Mouse (Mus musculus) thymus, postnatal 36 days (tissue): ENCODE results near the gene AC140267.1.

Source experiments
- DNase-seq, 2 experiments: peaks; one replicate each; pipeline ENCODE4 v3.0.0; 2022; ENCODE audit warnings: mixed read lengths in 2 of 2

The AC140267.1 gene

GRCm38 (mm10) chr15:80232331-80232730 is 3.3 kb upstream of the AC140267.1 start:
- no peak for DNase-seq

DNA sequence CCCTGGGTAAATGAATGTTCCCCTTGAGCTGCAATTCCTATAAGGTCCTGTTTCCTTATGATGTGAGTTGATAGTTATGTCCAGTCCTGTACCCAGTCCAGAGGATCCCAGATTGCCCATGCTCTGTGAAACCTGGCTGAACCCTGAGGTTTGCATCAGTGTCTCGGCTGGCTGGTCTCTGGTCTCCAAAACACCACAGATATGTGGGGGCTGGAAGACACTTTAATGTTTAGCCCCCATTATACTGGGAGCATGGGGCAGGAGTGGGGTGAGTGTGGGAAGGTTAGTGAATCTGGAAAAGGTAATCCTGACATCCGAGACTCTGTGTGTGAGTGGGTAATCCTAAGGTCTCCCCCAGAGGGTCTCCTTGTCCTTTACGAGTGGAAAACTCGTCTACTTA is 2.6 kb upstream of the AC140267.1 start:
- DNase-seq = no peak

GRCm38 (mm10) chr15:80233733-80234509 is 1.7 kb upstream of the AC140267.1 start, which contains the start of gene Mief1:
Gene Mief1, plus strand, starts transcription at chr15:80234018.
- DNase-seq = peak; percentile 99

DNA sequence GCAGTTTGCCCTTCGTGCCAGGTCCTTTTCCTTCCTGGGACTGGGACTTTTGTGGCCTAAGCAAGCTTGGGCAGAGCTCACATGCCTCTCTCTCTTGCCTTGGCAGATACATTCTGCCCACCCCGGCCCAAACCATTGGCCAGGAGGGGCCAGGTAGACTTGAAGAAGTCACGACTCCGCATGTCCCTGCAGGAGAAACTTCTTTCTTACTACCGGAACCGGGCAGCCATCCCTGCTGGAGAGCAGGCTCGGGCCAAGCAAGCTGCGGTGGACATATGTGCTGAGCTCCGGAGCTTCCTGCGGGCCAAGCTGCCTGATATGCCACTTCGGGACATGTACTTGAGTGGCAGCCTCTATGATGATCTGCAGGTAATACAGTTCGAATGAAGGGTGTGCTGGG is 12.5 kb downstream of the AC140267.1 start:
- DNase-seq = no peak

DNA sequence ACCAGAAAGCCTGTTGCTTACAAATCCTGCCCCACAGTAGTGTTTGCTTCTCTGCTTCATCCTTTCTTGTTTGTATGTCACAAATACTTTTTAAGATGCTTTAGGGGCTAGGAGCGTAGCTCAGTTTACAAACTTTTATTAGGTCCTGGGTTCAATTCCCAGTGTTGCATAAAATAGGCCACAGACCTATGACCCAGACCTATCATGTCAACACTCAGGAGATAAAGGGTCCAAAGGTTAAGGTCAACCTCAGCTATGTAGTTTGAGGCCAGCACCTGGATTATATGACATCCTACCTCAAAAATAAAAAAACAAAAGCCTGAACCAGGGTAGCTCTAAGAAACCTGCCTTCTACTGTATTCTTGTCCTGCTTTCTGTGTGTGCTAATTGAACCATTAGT is 13.0 kb downstream of the AC140267.1 start:
- no peak for DNase-seq

DNA sequence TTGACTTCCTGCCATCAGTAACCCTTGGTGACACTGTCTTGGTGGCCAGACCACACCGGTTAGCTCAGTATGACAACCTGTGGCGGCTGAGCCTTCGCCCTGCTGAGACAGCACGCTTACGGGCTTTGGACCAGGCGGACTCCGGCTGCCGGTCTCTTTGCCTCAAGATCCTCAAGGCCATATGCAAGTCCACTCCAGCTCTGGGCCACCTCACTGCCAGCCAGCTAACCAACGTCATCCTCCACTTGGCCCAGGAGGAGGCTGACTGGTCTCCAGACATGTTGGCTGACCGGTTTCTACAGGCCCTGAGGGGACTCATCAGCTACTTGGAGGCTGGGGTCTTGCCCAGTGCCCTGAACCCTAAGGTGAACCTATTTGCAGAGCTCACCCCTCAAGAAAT is 14.0 kb downstream of the AC140267.1 start:
- no peak for DNase-seq

DNA sequence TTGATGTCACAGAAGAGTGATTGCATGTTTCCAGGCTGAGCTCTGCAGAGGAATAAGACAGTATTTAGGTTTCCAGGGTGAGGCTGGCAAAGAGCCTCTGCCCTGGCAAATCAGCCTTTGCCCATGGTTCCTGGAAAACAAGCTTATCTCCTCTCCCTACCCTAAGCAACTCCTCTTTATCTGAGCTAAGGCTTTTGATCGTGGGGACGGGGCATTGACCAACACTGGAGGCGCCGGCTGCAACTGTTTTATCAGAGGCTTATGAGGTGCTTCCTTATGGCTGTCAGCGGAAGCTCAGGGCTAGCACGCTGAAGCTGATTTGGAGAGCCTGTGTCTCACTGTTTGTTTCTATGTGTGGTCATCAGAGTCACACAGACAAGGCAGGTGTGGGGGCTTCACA is 15.0 kb downstream of the AC140267.1 start:
- DNase-seq = no peak

- no peak for DNase-seq
Observed at GRCm38 (mm10) chr15:80253530-80253929, 17.9 kb downstream of the AC140267.1 start.

- no peak for DNase-seq
Observed at GRCm38 (mm10) chr15:80254207-80254606, 18.6 kb downstream of the AC140267.1 start.

- DNase-seq = peak; percentile 96 to 98
Observed at GRCm38 (mm10) chr15:80254847-80255645, 19.4 kb downstream of the AC140267.1 start, which contains the start of gene Atf4. Gene Atf4, plus strand, starts transcription at chr15:80255184.

GRCm38 (mm10) chr15:80255646-80256121 is 20.0 kb downstream of the AC140267.1 start:
- DNase-seq = peak in 1 of 2 experiments; percentile 64

DNA sequence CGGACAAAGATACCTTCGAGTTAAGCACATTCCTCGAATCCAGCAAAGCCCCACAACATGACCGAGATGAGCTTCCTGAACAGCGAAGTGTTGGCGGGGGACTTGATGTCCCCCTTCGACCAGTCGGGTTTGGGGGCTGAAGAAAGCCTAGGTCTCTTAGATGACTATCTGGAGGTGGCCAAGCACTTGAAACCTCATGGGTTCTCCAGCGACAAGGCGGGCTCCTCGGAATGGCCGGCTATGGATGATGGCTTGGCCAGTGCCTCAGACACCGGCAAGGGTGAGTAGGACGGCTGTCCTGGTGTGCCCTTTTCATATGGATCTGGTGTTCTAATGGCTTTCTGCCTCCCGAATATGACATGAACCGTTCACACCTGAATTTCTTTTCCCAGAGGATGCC is 20.6 kb downstream of the AC140267.1 start:
- DNase-seq = no peak

GRCm38 (mm10) chr15:80256656-80257601 is 21.3 kb downstream of the AC140267.1 start:
- DNase-seq = no peak

GRCm38 (mm10) chr15:80257602-80258239 is 22.1 kb downstream of the AC140267.1 start:
- DNase-seq = no peak

GRCm38 (mm10) chr15:80258240-80259170 is 22.9 kb downstream of the AC140267.1 start:
- DNase-seq = no peak

- no peak for DNase-seq
Observed at GRCm38 (mm10) chr15:80259406-80260045, 23.9 kb downstream of the AC140267.1 start.

- DNase-seq = peak; percentile 70 to 78
Observed at GRCm38 (mm10) chr15:80260677-80261076, 25.0 kb downstream of the AC140267.1 start.

- DNase-seq = no peak
Observed at GRCm38 (mm10) chr15:80261100-80261499, 25.5 kb downstream of the AC140267.1 start.

GRCm38 (mm10) chr15:80263610-80264575 is 28.3 kb downstream of the AC140267.1 start, which contains the start of gene Rps19bp1:
Gene Rps19bp1, minus strand, starts transcription at chr15:80264315.
- peak; percentile 89 to 91 for DNase-seq
